Mouse (Mus musculus): Measurements from ENCODE around the gene Fgfr2. TPM values are rescaled to one million over a fixed set of nuclear protein-coding genes. Genes with fewer than 3 reads are reported as not detected.
A peak's percentile ranks its signal among the peaks of the same experiment; 100 is the strongest.

The Fgfr2 gene
- polyA plus RNA-seq, 1 experiment: 52.3 TPM

GRCm38 (mm10) chr7:130930401-130930800 lies 2192.7 kb downstream of the Fgfr2 start:
- DNase-seq (ENCODE audit: low read depth): no peak
- no peak for TF ChIP-seq POLR2A (IDR thresholded peaks at IDR 0.05; ENCODE audit: borderline replicate concordance, extremely low read depth, insufficient read depth, insufficient read length, poor library complexity, severe bottlenecking)
- TF ChIP-seq CTCF (IDR thresholded peaks at IDR 0.05; ENCODE audit: borderline replicate concordance, extremely low read depth, insufficient read depth, insufficient read length): no peak

- TF ChIP-seq POLR2A (IDR thresholded peaks at IDR 0.05; ENCODE audit: borderline replicate concordance, extremely low read depth, insufficient read depth, insufficient read length, poor library complexity, severe bottlenecking) (no peak), CTCF (IDR thresholded peaks at IDR 0.05; ENCODE audit: borderline replicate concordance, extremely low read depth, insufficient read depth, insufficient read length) (no peak)
- peak; percentile 19 for DNase-seq (ENCODE audit: low read depth)
Measured at GRCm38 (mm10) chr7:130922981-130923731, 2200.0 kb downstream of the Fgfr2 start.

- DNase-seq (ENCODE audit: low read depth): no peak
- TF ChIP-seq POLR2A (IDR thresholded peaks at IDR 0.05; ENCODE audit: borderline replicate concordance, extremely low read depth, insufficient read depth, insufficient read length, poor library complexity, severe bottlenecking) (no peak), CTCF (IDR thresholded peaks at IDR 0.05; ENCODE audit: borderline replicate concordance, extremely low read depth, insufficient read depth, insufficient read length) (no peak)
Measured at GRCm38 (mm10) chr7:130918260-130918659, 2204.9 kb downstream of the Fgfr2 start.

- peak; percentile 86 for DNase-seq (ENCODE audit: low read depth)
- TF ChIP-seq POLR2A (IDR thresholded peaks at IDR 0.05; ENCODE audit: borderline replicate concordance, extremely low read depth, insufficient read depth, insufficient read length, poor library complexity, severe bottlenecking) (no peak), CTCF (IDR thresholded peaks at IDR 0.05; ENCODE audit: borderline replicate concordance, extremely low read depth, insufficient read depth, insufficient read length) (peak; percentile 46)
Measured at GRCm38 (mm10) chr7:130914693-130915363, 2208.3 kb downstream of the Fgfr2 start.

GRCm38 (mm10) chr7:130910841-130911240 lies 2212.3 kb downstream of the Fgfr2 start:
- DNase-seq (ENCODE audit: low read depth): no peak

GRCm38 (mm10) chr7:130904571-130905365 lies 2218.4 kb downstream of the Fgfr2 start:
- TF ChIP-seq POLR2A (IDR thresholded peaks at IDR 0.05; ENCODE audit: borderline replicate concordance, extremely low read depth, insufficient read depth, insufficient read length, poor library complexity, severe bottlenecking) (no peak), CTCF (IDR thresholded peaks at IDR 0.05; ENCODE audit: borderline replicate concordance, extremely low read depth, insufficient read depth, insufficient read length) (no peak)
- DNase-seq (ENCODE audit: low read depth): no peak

More at GRCm38 (mm10) chr7:130910841-130911240, 2212.3 kb downstream of the Fgfr2 start:
- TF ChIP-seq CTCF (IDR thresholded peaks at IDR 0.05; ENCODE audit: borderline replicate concordance, extremely low read depth, insufficient read depth, insufficient read length): no peak
- TF ChIP-seq POLR2A (IDR thresholded peaks at IDR 0.05; ENCODE audit: borderline replicate concordance, extremely low read depth, insufficient read depth, insufficient read length, poor library complexity, severe bottlenecking): no peak

- DNase-seq (ENCODE audit: low read depth): no peak
- no peak for TF ChIP-seq POLR2A (IDR thresholded peaks at IDR 0.05; ENCODE audit: borderline replicate concordance, extremely low read depth, insufficient read depth, insufficient read length, poor library complexity, severe bottlenecking)
- no peak for TF ChIP-seq CTCF (IDR thresholded peaks at IDR 0.05; ENCODE audit: borderline replicate concordance, extremely low read depth, insufficient read depth, insufficient read length)
Measured at GRCm38 (mm10) chr7:130903505-130904074, 2219.6 kb downstream of the Fgfr2 start.

GRCm38 (mm10) chr7:130902929-130903328 lies 2220.2 kb downstream of the Fgfr2 start:
- TF ChIP-seq POLR2A (IDR thresholded peaks at IDR 0.05; ENCODE audit: borderline replicate concordance, extremely low read depth, insufficient read depth, insufficient read length, poor library complexity, severe bottlenecking) (no peak), CTCF (IDR thresholded peaks at IDR 0.05; ENCODE audit: borderline replicate concordance, extremely low read depth, insufficient read depth, insufficient read length) (no peak)
- DNase-seq (ENCODE audit: low read depth): no peak

GRCm38 (mm10) chr7:130900233-130900848 lies 2222.8 kb downstream of the Fgfr2 start:
- DNase-seq (ENCODE audit: low read depth): no peak
- TF ChIP-seq CTCF (IDR thresholded peaks at IDR 0.05; ENCODE audit: borderline replicate concordance, extremely low read depth, insufficient read depth, insufficient read length): no peak
- TF ChIP-seq POLR2A (IDR thresholded peaks at IDR 0.05; ENCODE audit: borderline replicate concordance, extremely low read depth, insufficient read depth, insufficient read length, poor library complexity, severe bottlenecking): no peak

GRCm38 (mm10) chr7:130898373-130898772 lies 2224.8 kb downstream of the Fgfr2 start:
- no peak for TF ChIP-seq POLR2A (IDR thresholded peaks at IDR 0.05; ENCODE audit: borderline replicate concordance, extremely low read depth, insufficient read depth, insufficient read length, poor library complexity, severe bottlenecking)
- no peak for TF ChIP-seq CTCF (IDR thresholded peaks at IDR 0.05; ENCODE audit: borderline replicate concordance, extremely low read depth, insufficient read depth, insufficient read length)
- no peak for DNase-seq (ENCODE audit: low read depth)

All from brain, embryonic 14.5 days (tissue).